Mouse (Mus musculus): ENCODE results near the gene Gxylt2.

DNA sequence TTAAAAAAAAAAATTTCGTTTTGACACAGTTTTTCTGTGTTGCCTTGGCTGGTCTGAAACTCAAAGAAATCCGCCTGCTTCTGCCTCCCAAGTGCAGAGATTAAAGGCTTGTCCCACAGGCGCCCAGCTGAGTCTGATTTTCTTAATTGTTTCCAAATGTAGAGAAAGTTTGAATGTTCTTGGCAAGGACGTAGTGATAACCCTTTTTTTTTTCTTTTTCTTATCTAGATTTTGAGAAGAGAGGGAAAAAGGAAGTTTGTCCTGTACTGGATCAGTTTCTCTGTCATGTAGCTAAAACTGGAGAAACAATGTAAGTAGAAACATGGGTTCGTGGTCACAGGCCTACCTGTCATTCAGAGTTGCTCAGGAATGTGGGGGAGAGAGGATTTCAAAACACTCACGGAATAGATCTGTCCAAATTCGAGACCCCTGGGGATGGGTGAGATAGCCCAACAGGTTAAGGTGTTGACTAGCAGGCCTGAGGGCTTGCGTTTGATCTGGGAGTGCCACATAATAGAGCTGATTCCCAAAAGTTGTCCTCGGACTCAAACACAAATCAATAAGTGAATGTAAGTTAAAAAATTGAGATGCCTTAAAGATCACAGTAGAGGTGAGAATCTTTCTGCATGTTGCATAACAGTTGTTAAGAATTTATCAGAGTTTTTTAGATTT, 130.1 kb downstream of the Gxylt2 start:
- TF ChIP-seq GATA1 (IDR thresholded peaks at IDR 0.05; ENCODE audit: borderline replicate concordance, low read length): no peak
- no peak for TF ChIP-seq FLI1 (IDR thresholded peaks at IDR 0.05; ENCODE audit: low read length)

All from megakaryocyte, embryonic 14.5 days (primary cell).